ENCODE assay signal across 12 mouse cellular contexts in the genomic region with DNA sequence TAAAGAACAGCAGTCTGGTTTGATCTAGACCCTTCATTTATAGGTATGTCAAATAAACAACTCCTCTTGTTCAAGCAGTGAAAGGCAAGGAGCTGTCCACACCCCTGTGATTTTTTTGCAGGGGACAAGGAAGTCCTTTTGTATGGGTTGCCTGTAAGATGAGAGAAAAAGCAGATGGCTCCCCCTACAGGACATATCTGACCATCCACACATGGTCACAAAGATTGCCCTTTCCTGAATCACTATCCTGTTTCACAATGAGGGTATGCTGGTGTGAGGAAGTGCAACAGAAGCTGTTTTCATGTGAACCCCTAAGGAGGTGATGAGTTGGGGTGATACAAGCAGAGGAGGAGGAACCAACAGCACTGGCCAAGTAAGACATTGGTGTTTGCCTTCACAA.
A peak's percentile ranks its signal among the peaks of the same experiment; 100 is the strongest.
DNase-seq lines count a peak whose midpoint lies in the region; ATAC-seq and TF ChIP-seq lines count a peak whose summit lies in the region.
"Had no signal": no experiment of that assay in that cellular context is flagged by ENCODE, and none has a peak within 500 bp of the region (broad histone marks: within the 10 kb centered on the region; RNA-seq: fewer than 3 reads in every experiment).

No protein-coding gene starts in this region.

- H3K4me2 ChIP-seq in kidney, embryonic 15.5 days, result no peak overlapping the region
- H3K4me2 ChIP-seq: forebrain, embryonic 13.5 days; limb, embryonic 15.5 days had no signal

- peak; percentile 22; the same call in 1 of the 2 replicates for TF ChIP-seq CTCF in gastrocnemius, adult 2 months (IDR thresholded peaks at IDR 0.05)
- TF ChIP-seq CTCF in left cerebral cortex, adult 2 months (IDR thresholded peaks at IDR 0.05), result peak; percentile 45

- no peaks in the 10 kb centered on the region for H3K9me3 ChIP-seq in kidney, embryonic 15.5 days (replicated peaks)
- H3K9me3 ChIP-seq: forebrain, embryonic 13.5 days; limb, embryonic 15.5 days had no signal

- DNase-seq in gastrocnemius, adult 2 months, result no peak
- DNase-seq in gastrocnemius, postnatal 10 days, result no peak
- DNase-seq in left cerebral cortex, adult 2 months (ENCODE audit: extremely low spot score in 1 of 2, low spot score in 2 of 2), result no peak
- DNase-seq in left cerebral cortex, postnatal 4 days, result no peak
- peak; percentile 60 for DNase-seq in ES-CJ7 (ENCODE audit: low read depth, low spot score)
- peak; percentile 14 for DNase-seq in embryo, embryonic 11 days
- no peak for DNase-seq in spleen, postnatal 4 days (ENCODE audit: low spot score in 2 of 2)
- DNase-seq: midbrain, embryonic 14.5 days; thymus, postnatal 25 days had no signal

- no peaks in the 10 kb centered on the region for H3K36me3 ChIP-seq in kidney, embryonic 15.5 days
- H3K36me3 ChIP-seq: limb, embryonic 15.5 days had no signal

- H3K4me3 ChIP-seq in gastrocnemius, adult 2 months, result no peak overlapping the region
- no peak overlapping the region for H3K4me3 ChIP-seq in left cerebral cortex, adult 2 months
- H3K4me3 ChIP-seq in kidney, embryonic 15.5 days (replicated peaks), result no peak overlapping the region
- H3K4me3 ChIP-seq: forebrain, embryonic 13.5 days; limb, embryonic 15.5 days had no signal

- ATAC-seq in kidney, embryonic 15.5 days (replicated peaks; ENCODE audit: low FRiP score), result no peak
- ATAC-seq: forebrain, embryonic 13.5 days had no signal

- H3K27me3 ChIP-seq in kidney, embryonic 15.5 days, result no peaks in the 10 kb centered on the region
- H3K27me3 ChIP-seq: forebrain, embryonic 13.5 days; limb, embryonic 15.5 days had no signal

- no peak overlapping the region for H3K9ac ChIP-seq in kidney, embryonic 15.5 days
- H3K9ac ChIP-seq: forebrain, embryonic 13.5 days; limb, embryonic 15.5 days had no signal

- intact Hi-C loops in gastrocnemius, adult 2 months (cut with DNase I), result no loop called here
- intact Hi-C loops in left cerebral cortex, adult 2 months (cut with DNase I), result loop anchor here (10.0 kb wide), 1 partner anchor 604 kb away; a partner anchor contains a TSS
- intact Hi-C loops in left cerebral cortex, postnatal 4 days (cut with DNase I), result no loop called here

- H3K4me1 ChIP-seq in kidney, embryonic 15.5 days, result no peaks in the 10 kb centered on the region
- H3K4me1 ChIP-seq: forebrain, embryonic 13.5 days; limb, embryonic 15.5 days had no signal

- no peak overlapping the region for H3K27ac ChIP-seq in gastrocnemius, adult 2 months
- no peak overlapping the region for H3K27ac ChIP-seq in left cerebral cortex, adult 2 months
- no peak overlapping the region for H3K27ac ChIP-seq in kidney, embryonic 15.5 days
- H3K27ac ChIP-seq: forebrain, embryonic 13.5 days; limb, embryonic 15.5 days had no signal

Comparison
In these comparisons a context has a peak if more than half of its experiments do, and no peak if none do; other contexts are left out.
1. DNase-seq: peak in ES-CJ7 (single experiment) and embryo, embryonic 11 days (single experiment); none in gastrocnemius, adult 2 months (single experiment), gastrocnemius, postnatal 10 days (single experiment), left cerebral cortex, adult 2 months (0 of 2), left cerebral cortex, postnatal 4 days (single experiment) and spleen, postnatal 4 days (0 of 2).